Mouse (Mus musculus) left cerebral cortex, adult 11 months (tissue): Measurements from ENCODE around the gene Mamdc4.

ENCODE experiments used
- DNase-seq: peaks from one replicate; pipeline ENCODE4 v3.0.0; 2022; ENCODE audit warnings: low spot score

The Mamdc4 gene

GRCm38 (mm10) chr2:25582466-25583119, 7.9 kb upstream of the Mamdc4 start:
- peak; percentile 76 for DNase-seq

GRCm38 (mm10) chr2:25581901-25582301, 7.3 kb upstream of the Mamdc4 start:
- DNase-seq, result no peak

GRCm38 (mm10) chr2:25581294-25581864, 6.7 kb upstream of the Mamdc4 start, which contains the start of gene Ajm1:
Gene Ajm1 (minus strand): TSS chr2:25581757.
- peak; percentile 81 for DNase-seq

- peak; percentile 28 for DNase-seq
These were observed 6.0 kb upstream of the Mamdc4 start for GRCm38 (mm10) chr2:25580621-25581101.

- no peak for DNase-seq
These were observed 5.3 kb upstream of the Mamdc4 start for GRCm38 (mm10) chr2:25579737-25580460.

GRCm38 (mm10) chr2:25578796-25579736, 4.4 kb upstream of the Mamdc4 start:
- DNase-seq, result no peak

- no peak for DNase-seq
These were observed 3.5 kb upstream of the Mamdc4 start for GRCm38 (mm10) chr2:25577951-25578795.

- DNase-seq, result no peak
These were observed 2.6 kb upstream of the Mamdc4 start for GRCm38 (mm10) chr2:25576965-25577891.

- DNase-seq, result no peak
These were observed 1.6 kb upstream of the Mamdc4 start for GRCm38 (mm10) chr2:25576028-25576850.

- DNase-seq, result no peak
These were observed 885 bp upstream of the Mamdc4 start for GRCm38 (mm10) chr2:25575432-25576027.

GRCm38 (mm10) chr2:25574136-25574535, 509 bp downstream of the Mamdc4 start:
- DNase-seq, result no peak

GRCm38 (mm10) chr2:25573068-25573467, 1.6 kb downstream of the Mamdc4 start:
- DNase-seq, result no peak

GRCm38 (mm10) chr2:25571221-25571620, 3.4 kb downstream of the Mamdc4 start:
- DNase-seq, result no peak

GRCm38 (mm10) chr2:25569323-25569722, 5.3 kb downstream of the Mamdc4 start:
- DNase-seq, result no peak

- no peak for DNase-seq
These were observed 6.1 kb downstream of the Mamdc4 start for GRCm38 (mm10) chr2:25568473-25569019.

- DNase-seq, result no peak
These were observed 8.1 kb downstream of the Mamdc4 start for GRCm38 (mm10) chr2:25566558-25566957.

- no peak for DNase-seq
These were observed 8.9 kb downstream of the Mamdc4 start for GRCm38 (mm10) chr2:25565741-25566140.

GRCm38 (mm10) chr2:25561946-25562345, 12.7 kb downstream of the Mamdc4 start:
- DNase-seq, result no peak
